Mouse (Mus musculus) lung, adult 2 months (tissue): ENCODE results near the gene Rtp3.

Experiments used
- CTCF ChIP-seq: fragments of 200-500 bp; IDR thresholded peaks from 2 replicates; pipeline ENCODE4 v1.5.1; 2011; ENCODE audit warnings: mild to moderate bottlenecking, low read length, control low read depth; ENCODE audit not compliant: insufficient read depth
- POLR2A ChIP-seq: fragments of 200-500 bp; IDR thresholded peaks from 2 replicates; pipeline ENCODE4 v1.6.1; 2011; ENCODE audit warnings: low read depth, mild to moderate bottlenecking, control low read depth, low read length, borderline replicate concordance; ENCODE audit errors: extremely low read depth

GRCm38 (mm10) chr9:110989543-110989942, 840 bp downstream of the Rtp3 start:
- TF ChIP-seq CTCF, result no peak
- no peak for TF ChIP-seq POLR2A
